Comparison of ENCODE assay signal across 31 mouse cellular contexts in the genomic region with DNA sequence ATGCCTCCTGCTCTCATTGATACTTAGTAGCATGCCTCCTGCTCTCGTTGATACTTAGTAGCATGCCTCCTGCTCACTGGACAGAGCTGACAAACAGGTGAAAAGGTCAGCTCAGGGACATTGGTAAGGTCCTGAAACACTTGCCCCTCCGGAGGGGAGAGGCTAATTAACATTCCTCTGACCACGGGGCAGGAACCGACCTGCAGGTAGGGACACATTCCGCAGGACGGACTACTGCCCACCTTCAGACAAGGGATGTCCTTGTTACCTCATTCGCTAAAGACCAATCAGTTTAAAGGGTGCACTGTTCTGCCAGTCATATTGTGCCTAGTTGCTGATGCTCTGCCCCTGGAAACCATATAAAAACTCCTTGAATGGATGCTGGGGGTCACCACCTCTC. TPM values are rescaled to one million over a fixed set of nuclear protein-coding genes. Genes with fewer than 3 reads are reported as not detected.
"Had no signal": no experiment of that assay in that cellular context is flagged by ENCODE, and none has a peak within 500 bp of the region (broad histone marks: within the 10 kb centered on the region; RNA-seq: fewer than 3 reads in every experiment).

No protein-coding gene starts in this region.

- H3K27ac ChIP-seq: embryonic facial prominence, embryonic 10.5 days; embryonic facial prominence, embryonic 12.5 days; embryonic facial prominence, embryonic 13.5 days; embryonic facial prominence, embryonic 15.5 days; forebrain, embryonic 10.5 days; forebrain, embryonic 12.5 days; forebrain, embryonic 13.5 days; forebrain, embryonic 15.5 days; gastrocnemius, adult 2 months; heart, adult 2 months had no signal

- H3K4me2 ChIP-seq: embryonic facial prominence, embryonic 12.5 days; embryonic facial prominence, embryonic 13.5 days; embryonic facial prominence, embryonic 15.5 days; forebrain, embryonic 12.5 days; forebrain, embryonic 13.5 days; forebrain, embryonic 15.5 days had no signal

- ATAC-seq: forebrain, embryonic 13.5 days; forebrain, embryonic 14.5 days; forebrain, embryonic 15.5 days; forebrain, embryonic 16.5 days; forebrain, postnatal 0 days had no signal

- H3K27me3 ChIP-seq: embryonic facial prominence, embryonic 15.5 days had no signal

- H3K36me3 ChIP-seq: embryonic facial prominence, embryonic 10.5 days; embryonic facial prominence, embryonic 12.5 days; embryonic facial prominence, embryonic 13.5 days; embryonic facial prominence, embryonic 15.5 days; forebrain, embryonic 10.5 days; forebrain, embryonic 12.5 days; forebrain, embryonic 15.5 days had no signal

- H3K4me3 ChIP-seq: embryonic facial prominence, embryonic 10.5 days; embryonic facial prominence, embryonic 12.5 days; embryonic facial prominence, embryonic 13.5 days; embryonic facial prominence, embryonic 15.5 days; erythroblast, embryonic 14.5 days; forebrain, embryonic 10.5 days; forebrain, embryonic 12.5 days; forebrain, embryonic 13.5 days; forebrain, embryonic 15.5 days; gastrocnemius, adult 2 months; heart, adult 2 months had no signal

- H3K9me3 ChIP-seq: embryonic facial prominence, embryonic 10.5 days; embryonic facial prominence, embryonic 12.5 days; embryonic facial prominence, embryonic 13.5 days; embryonic facial prominence, embryonic 15.5 days; forebrain, embryonic 10.5 days; forebrain, embryonic 12.5 days; forebrain, embryonic 13.5 days; forebrain, embryonic 15.5 days had no signal

- H3K9ac ChIP-seq: embryonic facial prominence, embryonic 12.5 days; embryonic facial prominence, embryonic 13.5 days; embryonic facial prominence, embryonic 15.5 days; forebrain, embryonic 12.5 days; forebrain, embryonic 13.5 days; forebrain, embryonic 15.5 days; forebrain, postnatal 0 days had no signal

- DNase-seq: cerebellum, adult 8-10 months; cerebellum, adult 9-10 months; cerebellum, adult 9-11 months; cerebellum, postnatal 10 days; cerebellum, postnatal 14 days; cerebellum, postnatal 25 days; cerebellum, postnatal 36 days; embryo, embryonic 11 days; forebrain, postnatal 0 days; gastrocnemius, adult 2 months; gastrocnemius, postnatal 10 days; gastrocnemius, postnatal 14 days; gastrocnemius, postnatal 25 days; gastrocnemius, postnatal 36 days; heart, adult 11 months; heart, adult 18-20 months; heart, adult 2 months had no signal

RNA-seq across cellular contexts. Expression of a gene that starts 1.6 kb away (rescaled TPM):
- polyA plus RNA-seq: erythroblast, embryonic 14.5 days had no signal

RNA-seq across cellular contexts. Expression of a gene that starts 59.9 kb away (rescaled TPM):
- polyA plus RNA-seq: embryonic facial prominence, embryonic 10.5 days; embryonic facial prominence, embryonic 11.5 days; embryonic facial prominence, embryonic 13.5 days; erythroblast, embryonic 14.5 days; forebrain, embryonic 10.5 days; forebrain, embryonic 11.5 days; forebrain, embryonic 12.5 days; forebrain, embryonic 13.5 days; forebrain, embryonic 14.5 days; forebrain, embryonic 15.5 days; forebrain, embryonic 16.5 days; gonadal fat pad, adult 2 months had no signal
